Mouse (Mus musculus): ENCODE data around the gene Slc24a3.

The Slc24a3 gene

DNA sequence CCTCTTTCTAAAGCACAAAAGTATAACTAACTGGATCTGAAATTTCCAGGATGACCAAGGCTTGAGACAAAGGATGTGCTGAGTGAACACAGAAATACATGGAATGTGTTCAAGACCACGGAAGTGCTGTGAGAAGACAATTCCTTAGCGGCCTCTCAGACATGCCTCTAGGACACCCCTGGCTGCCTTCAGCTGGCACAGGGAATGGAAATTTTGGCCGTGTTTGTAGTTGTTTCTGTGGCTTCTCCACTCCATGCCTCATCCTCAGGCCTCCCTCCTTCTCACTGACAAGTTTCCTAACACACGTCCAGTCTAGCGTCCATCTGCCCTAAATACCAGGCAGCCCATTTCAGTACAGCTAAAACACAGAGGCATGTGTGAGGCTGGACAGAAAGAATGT is 262.4 kb downstream of the Slc24a3 start:
- DNase-seq (ENCODE audit: low read depth, low spot score), result no peak

DNA sequence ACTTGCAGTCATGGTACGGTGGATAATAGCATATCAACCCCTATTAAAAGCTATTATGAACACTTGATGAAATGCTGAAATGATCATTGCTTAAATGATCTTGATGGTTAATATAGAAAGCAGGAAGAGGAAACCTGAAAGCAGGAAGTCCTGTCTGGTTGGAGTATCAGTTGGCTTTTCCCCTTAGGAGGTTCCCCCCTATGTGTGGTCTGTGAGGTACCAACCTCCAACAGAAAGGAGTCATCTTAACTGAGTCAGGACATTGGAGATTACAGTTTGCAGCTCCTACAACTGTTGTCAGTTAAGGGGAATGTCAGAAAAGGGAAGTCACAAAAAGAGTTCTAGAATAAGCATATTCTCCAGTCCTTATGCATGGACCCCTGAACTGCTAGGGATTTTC is 266.5 kb downstream of the Slc24a3 start:
- DNase-seq (ENCODE audit: low read depth, low spot score), result no peak

DNA sequence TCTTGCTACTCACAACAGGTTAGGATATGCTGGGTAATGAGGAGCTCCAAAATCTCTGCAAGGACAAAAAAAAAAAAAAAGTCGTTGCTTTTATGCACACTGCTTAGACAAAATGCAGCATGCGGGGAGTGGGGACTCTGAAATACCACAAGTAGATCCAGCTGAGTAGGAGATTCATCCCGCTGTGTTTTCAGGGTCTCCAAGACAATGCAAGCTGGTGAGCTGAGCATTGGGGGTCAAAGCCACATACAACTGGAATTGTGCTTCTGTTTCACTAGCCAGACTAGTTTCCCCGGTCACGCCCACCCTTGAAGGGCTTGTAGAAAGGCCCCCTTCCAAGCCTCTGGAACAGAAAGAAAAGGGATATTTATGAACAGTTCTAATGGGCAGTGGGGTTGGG is 270.8 kb downstream of the Slc24a3 start:
- DNase-seq (ENCODE audit: low read depth, low spot score), result peak; percentile 81

DNA sequence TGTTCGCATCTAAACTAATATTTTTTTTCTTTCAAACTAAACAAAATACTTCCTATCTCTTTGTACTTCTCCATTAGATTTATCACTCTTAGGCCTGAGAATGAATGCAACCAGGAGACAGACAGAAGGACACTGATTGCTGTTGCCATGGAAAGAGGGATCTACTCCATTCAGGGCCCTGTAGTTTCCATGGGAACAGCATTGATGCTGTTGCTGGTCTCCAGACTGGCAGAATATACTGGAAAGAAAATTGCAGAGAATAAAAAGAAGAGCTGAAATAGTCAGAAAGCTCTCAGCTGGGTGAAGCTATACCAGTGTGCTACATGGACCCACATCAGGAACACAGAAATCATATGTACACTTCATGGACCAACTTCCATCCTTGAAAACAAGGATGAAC is 272.2 kb downstream of the Slc24a3 start:
- no peak for DNase-seq (ENCODE audit: low read depth, low spot score)

DNA sequence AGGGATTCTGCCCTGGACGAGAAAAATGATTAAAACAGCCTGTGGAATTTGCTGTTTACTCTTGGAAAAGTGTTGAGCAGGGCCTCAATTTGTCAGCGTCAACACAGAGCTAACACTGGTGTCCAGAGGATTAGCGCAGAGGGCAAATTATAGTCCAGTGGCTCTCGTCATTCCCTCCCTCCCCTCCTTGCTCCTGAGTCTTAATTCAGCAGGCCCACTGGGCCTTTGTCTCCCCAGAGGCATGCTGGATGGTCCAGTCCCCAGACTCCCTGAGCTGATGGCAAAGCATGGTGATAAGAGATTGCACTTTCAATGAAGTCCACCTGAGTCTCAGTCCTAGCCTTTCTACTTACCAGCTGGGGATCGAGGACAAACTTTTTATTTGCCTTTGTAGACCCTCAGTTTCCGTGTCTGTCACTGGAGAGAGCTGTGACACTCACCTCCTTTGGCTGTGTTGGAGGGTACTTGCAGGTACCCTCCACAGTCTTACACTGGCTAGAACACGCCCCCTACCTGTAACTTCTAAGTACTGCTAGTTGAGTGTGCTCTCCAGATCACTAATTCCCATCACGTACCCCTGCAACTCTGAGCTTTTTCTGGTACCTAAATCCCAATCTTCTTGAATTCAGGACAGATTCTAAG is 289.7 kb downstream of the Slc24a3 start:
- DNase-seq (ENCODE audit: low read depth, low spot score), result peak; percentile 28

DNA sequence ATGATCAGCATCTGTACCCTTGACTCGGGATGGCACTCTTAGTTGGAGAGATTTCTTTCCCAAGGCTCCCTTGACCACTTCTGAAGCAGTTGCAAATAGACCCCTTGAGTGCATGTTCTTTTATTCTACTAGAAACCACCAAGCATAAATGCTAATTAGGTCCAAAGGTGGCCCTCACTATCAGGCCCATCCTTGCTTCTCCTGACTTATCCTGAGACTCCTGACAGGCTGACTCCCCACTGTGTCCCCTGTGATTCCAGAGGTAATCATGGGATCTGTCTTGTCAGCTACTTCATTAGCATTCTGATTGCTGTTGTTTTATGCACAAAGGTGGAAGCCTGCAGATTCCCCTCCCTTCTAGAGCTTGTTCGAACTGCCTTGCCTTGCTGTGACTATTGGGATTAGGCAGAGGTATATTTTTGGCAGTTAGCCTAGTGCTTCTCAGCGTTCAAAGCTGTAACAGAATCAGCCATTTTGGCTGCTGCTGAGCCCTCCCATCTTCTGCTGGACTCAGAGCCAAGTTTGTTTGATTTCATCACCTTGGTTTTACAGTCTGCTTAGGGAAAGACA is 293.4 kb downstream of the Slc24a3 start:
- peak; percentile 22 for DNase-seq (ENCODE audit: low read depth, low spot score)

DNA sequence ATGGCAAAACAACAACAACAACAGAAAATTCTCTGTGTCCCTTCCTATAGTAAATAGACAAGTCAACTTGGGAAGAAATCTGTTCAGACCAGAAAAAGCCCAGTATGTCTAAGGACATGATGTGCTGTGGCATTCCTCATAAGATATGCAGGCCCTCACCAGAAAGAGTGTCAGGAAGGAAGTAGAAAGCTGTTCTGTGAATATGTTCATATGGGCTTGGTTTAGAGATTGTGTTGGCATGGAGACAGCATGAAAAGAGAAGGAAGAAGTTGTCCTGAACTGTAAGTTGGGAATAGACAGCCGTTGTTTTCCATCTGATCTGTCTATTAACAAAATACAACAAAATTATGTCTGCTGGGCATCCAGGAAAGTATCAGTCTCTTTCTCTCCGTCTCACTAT is 294.7 kb downstream of the Slc24a3 start:
- no peak for DNase-seq (ENCODE audit: low read depth, low spot score)

DNA sequence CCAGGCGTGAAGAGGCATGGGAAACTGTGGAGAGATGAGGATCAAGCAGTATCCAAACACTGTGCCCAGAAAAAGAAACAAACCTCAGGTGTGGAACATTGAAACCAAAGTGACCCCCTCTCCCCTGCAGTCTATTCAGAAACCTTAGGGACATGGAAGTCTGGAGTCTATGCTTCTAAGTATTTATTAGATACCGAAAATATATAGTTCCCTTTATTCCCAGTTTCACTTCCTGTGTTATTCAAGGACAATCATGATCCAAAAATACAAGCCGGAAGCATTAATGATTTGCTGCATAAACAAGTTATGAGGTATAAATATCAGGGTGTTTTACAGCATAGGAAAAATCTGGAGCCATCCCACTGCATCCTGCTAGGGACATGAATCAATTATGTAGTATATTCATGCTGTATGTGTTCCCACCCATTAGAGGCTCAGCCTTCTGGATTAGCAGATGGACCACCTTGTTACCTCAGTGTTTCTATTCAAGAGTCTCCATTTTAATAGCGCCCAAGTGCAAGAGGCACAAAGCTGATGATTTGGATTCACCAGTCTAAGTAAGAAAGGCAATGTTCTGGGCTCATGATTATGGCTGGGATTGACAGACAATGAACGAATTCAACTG is 301.3 kb downstream of the Slc24a3 start:
- DNase-seq (ENCODE audit: low read depth, low spot score), result no peak

DNA sequence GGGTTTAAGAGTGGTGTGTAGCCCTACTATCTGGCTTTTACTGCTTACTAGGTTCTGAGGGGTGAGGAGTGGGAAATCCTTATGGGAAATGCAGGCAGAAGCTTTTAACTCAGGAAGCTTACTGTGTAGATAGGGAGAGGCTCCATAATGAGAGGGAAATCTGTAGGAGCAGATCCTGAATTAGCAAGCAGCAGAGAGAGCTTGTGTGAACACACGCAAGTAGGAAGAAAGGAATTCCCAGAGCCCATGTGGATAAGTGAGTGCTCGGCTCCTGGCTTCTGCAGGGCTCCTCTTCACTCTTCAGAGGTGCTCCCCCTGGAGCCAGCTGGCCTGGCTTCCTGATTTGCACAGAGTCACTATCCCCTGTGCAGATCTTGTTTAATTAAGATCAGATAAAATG is 309.9 kb downstream of the Slc24a3 start:
- DNase-seq (ENCODE audit: low read depth, low spot score), result no peak

DNA sequence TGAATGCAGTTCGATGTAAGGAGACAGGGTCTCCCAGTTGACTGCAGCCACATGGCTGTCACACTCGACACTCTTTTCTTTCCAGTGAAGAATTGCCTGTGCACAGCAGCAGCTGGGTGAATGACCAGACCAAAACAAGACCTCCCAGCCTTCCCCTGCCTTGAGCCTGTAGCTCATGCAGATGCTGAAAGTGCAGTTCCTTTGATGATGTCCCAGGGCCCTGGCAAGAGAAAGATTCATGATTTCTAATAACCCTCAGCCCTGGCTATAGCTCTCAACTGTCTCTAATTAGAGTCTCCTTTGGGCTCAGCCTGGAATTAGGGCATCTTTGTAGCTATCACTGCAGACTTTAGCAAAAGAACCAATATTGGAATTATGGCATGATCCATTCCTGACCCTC is 312.1 kb downstream of the Slc24a3 start:
- DNase-seq (ENCODE audit: low read depth, low spot score), result no peak

DNA sequence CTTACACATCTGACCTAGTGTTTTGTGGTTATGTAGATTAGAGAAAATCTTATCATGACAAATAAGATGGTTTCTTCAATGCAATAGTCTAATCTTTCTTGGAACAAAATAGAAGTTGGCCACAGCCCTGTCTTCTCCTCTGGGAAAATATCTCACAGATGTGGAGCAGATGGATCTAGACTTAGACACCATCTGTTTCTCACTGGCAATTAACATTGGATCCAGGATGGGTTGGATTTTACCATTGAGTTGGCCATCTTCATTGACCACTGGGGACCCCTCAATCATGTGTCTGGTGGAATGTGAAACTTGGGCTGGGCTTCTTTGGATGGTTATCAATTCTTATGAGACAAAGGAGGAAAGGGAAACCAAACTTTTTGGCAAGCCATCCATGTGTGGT is 332.7 kb downstream of the Slc24a3 start:
- no peak for DNase-seq (ENCODE audit: low read depth, low spot score)

DNA sequence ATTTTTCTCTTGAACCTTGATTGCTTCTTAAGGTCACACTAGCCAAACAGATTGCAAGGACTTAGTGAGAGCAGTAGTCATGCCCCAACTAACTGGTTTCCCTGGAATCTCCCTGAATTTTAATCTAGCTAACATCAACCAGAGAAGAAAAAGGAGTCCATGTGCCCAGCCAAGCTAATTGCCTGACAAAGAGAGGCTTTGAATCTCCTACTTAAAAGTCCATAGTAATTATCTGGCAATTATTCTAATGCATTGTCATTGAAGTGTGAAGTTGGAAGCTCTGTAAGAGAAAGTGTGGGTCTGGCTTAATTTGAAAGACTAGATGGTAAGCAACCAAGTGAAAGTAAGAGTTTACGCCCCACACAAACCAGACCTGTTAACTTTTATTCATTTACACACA is 333.9 kb downstream of the Slc24a3 start:
- no peak for DNase-seq (ENCODE audit: low read depth, low spot score)

DNA sequence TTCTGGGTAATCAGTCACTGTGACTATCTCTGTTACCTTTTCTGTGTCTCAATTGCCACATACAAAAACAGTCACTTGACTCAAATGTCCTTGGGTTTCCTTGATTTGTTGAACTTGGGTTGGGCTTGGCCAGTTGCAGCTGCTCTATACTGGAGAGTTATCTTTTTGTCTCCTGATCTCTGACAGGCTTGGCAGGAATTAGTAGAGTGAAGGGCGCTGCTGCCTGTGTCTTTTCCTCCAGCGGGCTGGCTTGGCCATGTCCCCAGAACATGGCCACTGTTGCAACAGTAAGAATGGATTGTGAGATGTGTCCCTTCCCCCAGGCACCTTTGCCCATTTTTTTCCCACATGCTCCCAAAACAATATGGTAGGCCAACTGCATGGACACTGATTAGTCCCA is 340.1 kb downstream of the Slc24a3 start:
- DNase-seq (ENCODE audit: low read depth, low spot score), result no peak

DNA sequence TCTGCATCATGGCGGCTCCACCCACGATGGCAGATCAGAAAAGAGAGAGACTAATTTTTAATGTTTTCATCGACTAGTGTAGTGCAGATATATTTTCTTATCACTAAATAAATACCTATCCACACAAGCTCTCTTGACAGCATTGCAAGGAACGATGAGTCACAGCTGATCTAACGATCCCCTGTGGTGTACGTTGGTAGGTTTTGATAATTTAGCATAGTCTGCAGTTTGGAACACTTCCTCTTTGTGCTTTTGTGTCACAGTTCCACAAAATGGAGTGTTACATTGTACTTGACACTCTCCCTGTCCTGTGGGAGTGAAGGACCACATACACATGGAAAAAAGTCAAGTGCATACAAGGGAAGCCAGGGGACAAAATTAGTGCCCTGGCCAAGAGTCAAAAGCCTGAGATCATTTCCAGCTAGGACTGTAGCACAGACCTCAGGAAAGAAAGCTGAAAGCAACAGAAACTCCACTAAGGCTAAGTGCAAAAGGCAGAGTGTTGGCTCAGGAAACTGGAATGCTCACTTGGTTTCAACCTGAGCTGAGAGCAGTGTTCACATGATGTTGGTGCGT is 343.2 kb downstream of the Slc24a3 start:
- DNase-seq (ENCODE audit: low read depth, low spot score), result no peak

DNA sequence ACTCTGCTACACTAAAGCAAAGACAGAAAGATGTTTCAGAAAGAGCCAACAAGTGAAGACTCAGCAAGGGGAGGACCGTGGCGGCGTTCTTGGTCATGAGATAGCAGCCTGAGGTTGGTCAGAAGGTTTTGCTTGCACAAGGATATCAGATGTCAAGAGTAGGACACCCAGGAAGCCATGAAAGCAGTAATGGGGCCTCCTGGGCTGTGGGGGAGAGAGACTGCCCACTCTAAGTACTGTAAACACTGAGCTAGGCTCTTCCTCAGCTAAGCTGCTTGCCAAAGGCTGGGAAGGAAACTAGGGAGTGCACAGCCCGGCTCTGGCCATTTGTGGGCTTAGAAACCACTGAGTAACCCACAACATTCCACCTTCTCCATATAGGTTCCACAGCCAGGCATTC is 348.4 kb downstream of the Slc24a3 start:
- DNase-seq (ENCODE audit: low read depth, low spot score), result no peak

DNA sequence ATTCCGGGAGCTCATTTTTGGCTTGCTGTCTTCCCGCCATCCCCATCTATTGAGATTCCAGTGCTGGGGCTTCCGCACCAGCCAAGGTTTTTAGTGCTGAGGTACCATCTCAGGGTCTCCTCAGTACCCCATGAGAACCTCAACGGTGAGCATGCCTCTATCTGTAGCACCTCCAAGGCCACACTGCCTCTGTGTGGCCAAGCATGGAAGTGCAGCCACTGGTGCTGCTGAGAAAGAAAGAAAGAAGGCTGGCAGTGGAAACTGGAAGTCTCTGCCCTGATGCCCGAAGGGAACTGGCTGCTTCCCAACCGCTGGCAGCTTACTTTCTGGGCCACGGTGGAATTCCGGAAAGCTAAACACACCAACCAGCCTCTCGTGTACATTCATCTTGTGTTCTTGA is 349.8 kb downstream of the Slc24a3 start:
- peak; percentile 53 for DNase-seq (ENCODE audit: low read depth, low spot score)

DNA sequence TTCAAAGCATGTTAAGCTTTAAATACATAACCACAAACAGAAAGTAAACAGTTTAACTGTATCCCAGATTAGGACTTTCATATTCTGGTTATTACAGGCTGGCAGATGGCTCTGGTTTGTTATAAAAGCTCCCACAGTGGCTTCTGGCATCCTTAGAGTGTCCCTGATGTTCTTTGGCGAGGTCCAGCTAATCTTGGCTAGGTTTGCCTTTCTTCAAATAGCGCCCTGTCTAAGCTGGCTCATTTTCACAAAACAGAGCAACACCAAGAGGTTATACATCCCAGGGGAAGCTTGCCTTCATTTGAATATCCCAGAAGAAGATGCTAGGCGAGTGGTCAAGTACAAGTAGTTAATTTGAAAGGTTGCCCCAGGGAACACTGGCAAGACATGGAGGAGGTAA is 354.5 kb downstream of the Slc24a3 start:
- DNase-seq (ENCODE audit: low read depth, low spot score), result no peak

DNA sequence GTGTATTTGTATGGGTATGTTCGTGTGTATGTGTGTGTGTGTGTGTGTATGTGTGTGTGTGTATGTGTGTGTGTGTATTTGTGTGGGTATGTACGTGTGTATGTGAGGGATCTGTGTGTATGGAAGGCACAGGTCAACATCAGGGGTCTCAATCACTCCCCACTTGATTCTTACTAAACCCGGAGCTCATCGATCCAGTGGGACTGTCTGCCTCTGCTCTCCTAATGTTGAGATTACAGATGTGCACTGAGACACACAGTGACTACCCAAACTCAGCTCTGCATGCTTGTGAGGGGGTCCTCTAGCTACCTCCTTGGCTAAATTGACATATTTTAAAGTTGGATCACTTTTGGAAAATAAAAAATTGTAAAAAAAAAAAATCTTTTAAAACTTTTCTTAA is 355.8 kb downstream of the Slc24a3 start:
- no peak for DNase-seq (ENCODE audit: low read depth, low spot score)

DNA sequence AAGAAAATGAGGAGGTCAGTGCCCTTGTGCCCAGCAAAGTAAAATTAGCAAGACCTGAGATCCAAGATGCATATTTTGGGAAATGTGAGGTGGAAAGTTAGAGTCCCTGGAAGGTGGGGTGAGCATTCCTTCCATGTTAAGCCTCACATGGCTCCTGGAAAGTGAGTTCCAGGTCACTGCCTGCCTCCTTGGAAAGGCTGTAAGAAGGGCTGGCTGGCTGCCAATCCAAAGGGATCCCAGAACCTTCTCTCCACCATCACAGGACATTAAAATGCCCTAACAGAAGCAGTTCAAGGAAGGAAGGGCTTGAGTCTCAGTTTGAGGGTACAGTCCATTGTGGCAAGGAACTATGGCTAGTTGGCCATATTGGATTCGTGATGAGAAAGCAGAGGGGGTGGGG is 359.6 kb downstream of the Slc24a3 start:
- no peak for DNase-seq (ENCODE audit: low read depth, low spot score)

DNA sequence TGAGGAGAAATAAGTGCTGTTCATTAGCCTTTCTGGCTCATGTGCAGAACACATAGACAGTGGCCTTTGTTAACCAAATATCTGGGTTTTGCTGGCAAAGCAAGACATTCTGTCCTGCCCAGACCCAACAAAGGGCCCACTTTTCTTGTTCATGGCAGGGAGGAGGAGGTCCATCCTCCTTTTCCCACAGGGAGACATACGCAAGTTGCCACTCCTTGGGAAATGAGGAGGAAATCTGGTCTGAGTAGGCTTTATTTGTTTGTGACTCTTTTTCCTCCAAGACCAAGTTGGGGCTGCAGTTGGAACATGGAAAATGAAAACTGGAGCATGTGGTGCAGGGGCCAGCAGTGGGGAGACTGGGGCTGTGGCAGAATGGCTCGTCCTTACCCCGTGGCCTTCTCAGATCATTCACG is 363.4 kb downstream of the Slc24a3 start:
- no peak for DNase-seq (ENCODE audit: low read depth, low spot score)

DNA sequence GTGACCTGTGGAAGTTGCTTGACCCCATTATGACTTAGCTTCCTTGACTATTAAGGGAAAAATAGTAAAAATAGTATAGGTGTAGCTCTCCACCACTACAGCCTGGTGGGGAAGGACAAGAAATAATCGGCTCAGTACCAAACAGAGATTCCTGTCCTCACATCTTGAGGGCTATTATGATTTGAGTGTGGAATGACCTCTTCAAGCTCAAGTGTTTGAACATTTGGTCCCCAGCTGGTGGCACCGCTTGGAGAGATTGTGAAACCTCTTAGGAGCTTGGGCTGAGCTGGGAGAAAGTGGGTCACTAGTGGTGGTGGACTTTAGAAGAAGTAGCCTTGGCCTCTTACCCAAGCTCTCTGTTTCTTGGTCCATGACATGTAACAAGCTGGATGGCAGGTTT is 365.5 kb downstream of the Slc24a3 start:
- DNase-seq (ENCODE audit: low read depth, low spot score), result no peak

DNA sequence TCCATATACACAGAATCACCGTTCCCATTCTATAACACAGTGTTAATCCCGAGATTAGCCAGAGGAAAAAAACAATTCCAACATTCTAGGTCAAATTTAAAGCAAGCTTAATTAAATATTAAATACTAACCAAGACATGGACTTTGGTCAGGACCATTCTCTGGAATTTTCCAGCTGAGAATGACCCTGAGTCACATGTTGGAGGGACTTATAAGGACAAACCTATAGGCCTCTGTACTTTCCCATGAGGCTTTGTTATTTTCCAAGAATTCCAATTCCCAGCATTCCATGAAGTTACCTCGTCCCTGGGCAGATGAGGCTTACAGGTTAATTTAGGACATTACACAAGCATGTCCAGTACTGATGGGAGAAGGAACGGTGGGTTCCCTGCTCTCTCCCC is 367.8 kb downstream of the Slc24a3 start:
- DNase-seq (ENCODE audit: low read depth, low spot score), result no peak

DNA sequence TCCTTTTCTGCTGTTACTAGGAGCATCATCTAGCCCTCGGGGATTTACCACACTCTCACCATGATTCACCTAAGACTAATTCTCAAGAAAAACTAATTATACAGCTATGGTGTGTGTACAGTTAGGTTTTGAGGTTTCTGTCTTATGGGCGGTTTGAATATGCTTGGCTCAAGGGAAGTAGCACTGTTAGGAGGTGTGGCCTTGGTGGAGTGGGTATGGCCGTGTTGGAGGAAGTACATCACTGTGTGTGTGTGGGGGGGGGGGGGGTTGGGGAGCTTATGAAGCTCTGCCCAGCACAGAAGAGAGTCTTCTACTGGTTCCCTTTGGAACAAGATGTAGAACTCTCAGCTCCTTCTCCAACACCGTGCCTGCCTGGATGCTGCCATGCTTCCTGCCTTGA is 368.2 kb downstream of the Slc24a3 start:
- no peak for DNase-seq (ENCODE audit: low read depth, low spot score)
